Comparison of ENCODE assay signal across 1 mouse cellular context in the genomic region with DNA sequence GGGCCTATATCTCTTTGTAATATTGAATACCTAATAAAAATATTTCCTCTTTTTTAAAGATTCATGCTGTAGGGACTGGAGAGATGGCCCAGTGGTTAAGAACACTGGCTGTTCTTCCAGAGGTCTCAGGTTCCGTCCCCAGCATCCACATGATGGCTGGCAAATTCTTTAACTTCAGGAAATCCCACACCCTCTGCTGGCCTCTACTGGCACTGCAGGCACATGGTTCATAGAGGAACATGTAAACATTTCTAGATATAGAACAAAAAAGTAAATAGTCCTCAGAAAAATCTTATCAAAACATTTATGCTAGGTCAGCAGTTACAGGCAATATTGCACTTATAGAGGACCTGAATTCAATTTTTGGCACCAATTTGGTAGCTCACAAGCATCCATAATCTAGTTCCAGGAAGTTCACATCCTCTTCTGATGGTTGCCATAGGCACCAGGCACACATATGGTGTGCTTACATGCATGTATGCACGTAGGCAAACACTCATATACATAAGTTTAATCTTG.
TF ChIP-seq lines count a peak whose summit lies in the region.

No protein-coding gene starts in this region.

TF ChIP-seq in MEL, 35 proteins besides CTCF, POLR2A, EP300 and RAD21 (continued from another document):
- no peak; the same call in 1 of the 2 replicates for TF ChIP-seq SIN3A (IDR thresholded peaks at IDR 0.05; ENCODE audit: low read length)
- no peak for TF ChIP-seq ZKSCAN1 (IDR thresholded peaks at IDR 0.05; ENCODE audit: low read depth, low read length)
- TF ChIP-seq TAL1 (IDR thresholded peaks at IDR 0.05; ENCODE audit: low read length): no peak
- no peak for TF ChIP-seq CHD2 (IDR thresholded peaks at IDR 0.05; ENCODE audit: low read length)
TF ChIP-seq in MEL: peak in this region for 5.
